Mouse (Mus musculus) midbrain, embryonic 15.5 days (tissue): ENCODE results near the gene Afmid. TPM values are rescaled to one million over a fixed set of nuclear protein-coding genes. Genes with fewer than 3 reads are reported as not detected.

Experiments used
- ATAC-seq: fragments of 200-750 bp; cut with Nextera tagmentation; replicated peaks from 2 replicates; pipeline ENCODE4 v1.8.0; 2017; ENCODE audit warnings: moderate TSS enrichment
- H3K27ac ChIP-seq: fragments of 300-500 bp; sonication (generic); 2 replicates; pipeline ENCODE4 v1.5.1; 2015; ENCODE audit warnings: mild to moderate bottlenecking, inconsistent platforms
- H3K27me3 ChIP-seq: fragments of 300-500 bp; sonication (generic); replicated peaks from 2 replicates; pipeline ENCODE4 v1.6.1; 2015; ENCODE audit warnings: inconsistent platforms
- H3K36me3 ChIP-seq: fragments of 300-500 bp; sonication (generic); replicated peaks from 2 replicates; pipeline ENCODE4 v1.6.1; 2015; ENCODE audit warnings: inconsistent platforms
- H3K4me1 ChIP-seq: fragments of 300-500 bp; sonication (generic); 2 replicates; pipeline ENCODE4 v1.6.1; 2015; ENCODE audit warnings: inconsistent platforms
- H3K4me2 ChIP-seq: fragments of 300-500 bp; sonication (generic); 2 replicates; pipeline ENCODE4 v1.6.1; 2015; ENCODE audit warnings: inconsistent platforms, mild to moderate bottlenecking, moderate library complexity
- H3K4me3 ChIP-seq: fragments of 300-500 bp; sonication (generic); 2 replicates; pipeline ENCODE4 v1.5.1; 2015; ENCODE audit warnings: mild to moderate bottlenecking, inconsistent platforms
- H3K9ac ChIP-seq: fragments of 300-500 bp; sonication (generic); 2 replicates; pipeline ENCODE4 v1.6.1; 2015; ENCODE audit warnings: mild to moderate bottlenecking, inconsistent platforms
- H3K9me3 ChIP-seq: fragments of 300-500 bp; sonication (generic); 2 replicates; pipeline ENCODE4 v1.6.1; 2016; ENCODE audit warnings: inconsistent platforms
- WGBS: fragments of 180-500 bp; shearing (Covaris S2); methylation state at CpG from one replicate; pipeline ENCODE4 v1.1.7; 2015; ENCODE audit warnings: mixed read lengths; 5-methylcytosine and 5-hydroxymethylcytosine counted together
- polyA plus RNA-seq: library from polyadenylated mRNA; unstranded; fragments of >200 nt; fragmentation: Nextera tagmentation; extraction: Ambion mirVana; gene quantifications from 2 replicates; pipeline ENCODE4 v1.2.1, GENCODE M21; 2015

Gene Afmid
- polyA plus RNA-seq, 1 experiment from 2014 or later = 4.9 TPM

DNA sequence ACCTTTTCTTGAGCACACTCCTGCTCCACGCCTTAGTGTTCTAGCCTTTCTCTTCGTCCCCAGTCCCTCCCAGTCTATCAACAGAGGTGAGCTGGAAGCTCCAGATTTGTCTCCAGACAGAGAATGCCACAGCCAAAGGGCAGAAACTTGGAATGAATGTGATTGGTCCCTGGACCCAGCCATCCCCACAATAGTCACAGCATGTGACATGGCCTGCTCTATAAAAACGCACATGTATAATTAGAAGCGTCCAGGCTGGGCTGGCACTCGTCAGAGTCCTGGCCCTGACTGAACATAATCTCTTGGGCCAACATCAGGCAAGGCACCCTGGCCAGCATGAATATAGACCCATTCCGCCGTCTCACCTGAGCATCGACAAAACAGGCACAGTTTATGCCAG, 6.6 kb upstream of the Afmid start:
- ATAC-seq = no peak
- Histone ChIP-seq H3K4me2 (no peak overlapping the region), H3K9me3 (no peaks in the 10 kb centered on the region), H3K9ac (peak overlapping the region; percentile 7; the same call in 1 of the 2 replicates), H3K4me1 (peaks cover 7% of the 10 kb centered on the region), H3K36me3 (no peaks in the 10 kb centered on the region), H3K27ac (no peak overlapping the region), H3K27me3 (no peaks in the 10 kb centered on the region), H3K4me3 (no peak overlapping the region)
- whole genome bisulfite sequencing = 54% methylated on average over 8 of the region's 8 CpGs

DNA sequence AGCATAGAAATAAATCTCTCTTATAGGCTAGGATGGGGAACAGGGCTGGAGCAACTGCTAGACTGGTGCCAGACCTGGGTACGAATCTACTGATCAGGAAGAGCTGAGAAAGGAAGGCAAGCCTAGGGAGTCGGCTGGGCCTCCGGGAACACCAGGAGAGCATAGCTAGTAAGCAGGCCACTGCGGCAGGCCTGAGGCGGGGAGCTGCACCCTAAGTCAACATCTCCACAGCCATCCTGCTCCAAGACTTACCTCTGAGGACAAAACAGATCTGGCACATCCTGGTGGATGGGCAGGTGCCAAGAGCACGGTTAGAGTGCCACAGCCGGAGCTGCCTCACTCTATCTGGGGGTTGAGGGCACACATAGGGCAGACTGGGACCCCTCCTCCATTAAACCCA, 5.6 kb upstream of the Afmid start:
- Histone ChIP-seq H3K4me2 (no peak overlapping the region), H3K4me1 (peaks cover 17% of the 10 kb centered on the region), H3K36me3 (no peaks in the 10 kb centered on the region), H3K9me3 (no peaks in the 10 kb centered on the region), H3K4me3 (no peak overlapping the region), H3K27me3 (no peaks in the 10 kb centered on the region), H3K27ac (no peak overlapping the region), H3K9ac (no peak overlapping the region)
- WGBS = 93% methylated on average over 7 of the region's 7 CpGs
- ATAC-seq = no peak

DNA sequence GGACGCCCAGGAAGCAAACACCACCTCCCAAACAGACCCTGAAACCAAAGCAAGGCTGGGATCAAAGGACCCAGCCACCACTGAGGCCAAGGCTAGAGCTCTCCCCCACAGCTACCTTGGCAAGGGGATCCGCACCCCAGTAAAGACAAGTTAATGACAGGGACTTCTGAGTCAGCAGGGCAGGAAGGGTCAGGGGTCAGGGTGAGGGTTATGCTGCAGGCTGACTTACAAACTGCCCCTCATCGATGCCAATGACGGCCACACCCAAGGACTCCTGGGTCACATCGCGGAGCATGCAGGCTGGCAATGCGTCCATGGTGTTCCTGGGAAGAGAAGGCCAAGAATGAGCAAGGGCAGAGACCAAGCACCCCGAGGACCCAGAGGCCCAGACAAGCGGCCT, 3.9 kb upstream of the Afmid start:
- Histone ChIP-seq H3K9me3 (no peaks in the 10 kb centered on the region), H3K4me3 (no peak overlapping the region), H3K9ac (no peak overlapping the region), H3K27me3 (no peaks in the 10 kb centered on the region), H3K36me3 (no peaks in the 10 kb centered on the region), H3K4me2 (no peak overlapping the region), H3K4me1 (peaks cover 32% of the 10 kb centered on the region), H3K27ac (no peak overlapping the region)
- no peak for ATAC-seq
- 95% methylated on average over 9 of the region's 9 CpGs for WGBS

GRCm38 (mm10) chr11:117822728-117823241, 2.9 kb upstream of the Afmid start:
- H3K9ac ChIP-seq = no peak overlapping the region

DNA sequence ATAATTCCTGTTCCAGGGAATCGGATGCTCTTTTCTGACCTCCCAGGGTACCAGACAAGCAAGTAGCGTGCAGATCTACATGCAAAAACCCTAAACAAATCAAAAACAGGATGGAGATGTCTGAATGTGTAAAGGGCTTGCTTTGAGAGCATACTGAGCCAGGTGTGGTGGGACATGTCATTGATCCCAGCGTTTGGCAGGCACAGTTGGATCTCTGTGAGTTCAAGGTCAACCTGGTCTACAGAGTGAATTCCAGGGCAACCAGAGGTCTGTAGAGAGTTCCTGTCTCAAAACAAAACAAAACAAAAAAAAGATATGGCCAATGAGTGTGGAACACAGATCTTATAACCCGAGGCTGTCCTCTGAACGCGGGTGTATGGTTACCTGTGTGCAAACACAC, 2.3 kb upstream of the Afmid start:
- Histone ChIP-seq H3K4me1 (peaks cover 37% of the 10 kb centered on the region), H3K9me3 (no peaks in the 10 kb centered on the region), H3K36me3 (no peaks in the 10 kb centered on the region), H3K9ac (no peak overlapping the region), H3K4me3 (no peak overlapping the region), H3K4me2 (no peak overlapping the region), H3K27me3 (no peaks in the 10 kb centered on the region), H3K27ac (no peak overlapping the region)
- ATAC-seq = no peak
- 91% methylated on average over 6 of the region's 6 CpGs for WGBS

More at GRCm38 (mm10) chr11:117822728-117823241, 2.9 kb upstream of the Afmid start:
- no peaks in the 10 kb centered on the region for H3K9me3 ChIP-seq
- no peak for ATAC-seq
- peaks cover 32% of the 10 kb centered on the region for H3K4me1 ChIP-seq
- no peaks in the 10 kb centered on the region for H3K27me3 ChIP-seq
- no peaks in the 10 kb centered on the region for H3K36me3 ChIP-seq
- 89% methylated on average over 7 of the region's 7 CpGs for WGBS
- no peak overlapping the region for H3K4me2 ChIP-seq
- H3K4me3 ChIP-seq = no peak overlapping the region
- no peak overlapping the region for H3K27ac ChIP-seq

DNA sequence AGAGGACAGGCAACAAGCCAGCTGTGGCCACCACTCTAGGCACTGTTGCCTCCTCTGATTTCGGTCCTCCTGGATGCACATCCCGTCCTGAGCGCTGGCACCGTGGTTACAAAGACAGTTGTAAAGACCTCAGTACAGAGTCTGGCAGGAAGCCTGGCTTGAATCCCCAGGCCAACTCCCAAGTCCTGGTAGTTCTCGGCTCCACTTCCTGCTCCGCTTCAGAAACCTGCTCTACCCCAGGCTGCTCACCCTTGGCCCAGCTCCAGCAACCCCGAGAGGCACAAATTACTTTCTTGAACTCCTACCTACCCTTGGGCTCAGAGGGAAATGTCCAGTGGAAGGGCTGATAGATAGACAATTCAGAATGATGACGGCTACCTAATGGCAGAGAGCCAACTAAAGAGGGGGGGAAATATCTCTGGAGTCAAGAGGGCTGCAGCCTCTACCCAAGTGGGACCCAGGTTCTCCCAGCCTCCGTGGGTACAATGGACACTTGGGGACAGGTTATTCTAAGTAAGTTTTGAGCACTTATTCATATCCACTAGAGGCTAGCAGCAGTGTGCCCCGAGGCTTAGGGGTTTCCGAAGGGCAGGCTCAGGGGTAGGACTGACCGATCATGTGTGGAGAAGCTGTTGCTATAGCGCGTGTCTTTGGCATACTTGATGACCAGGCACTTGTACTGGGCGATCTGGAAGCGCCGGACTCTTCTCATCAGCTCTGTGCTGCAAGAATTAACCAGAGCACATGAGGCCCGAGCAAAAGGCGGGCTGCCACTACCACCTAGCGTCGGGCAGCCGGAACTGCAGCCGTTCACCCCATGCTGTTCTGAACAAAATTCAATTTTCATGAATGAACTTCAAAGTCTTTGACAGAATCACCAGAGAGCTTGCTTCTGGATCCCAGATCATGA, 1.4 kb upstream of the Afmid start:
- Histone ChIP-seq H3K36me3 (no peaks in the 10 kb centered on the region), H3K27me3 (no peaks in the 10 kb centered on the region), H3K4me2 (peak overlapping the region; percentile 91), H3K4me3 (peak overlapping the region; percentile 36; the same call in 1 of the 2 replicates), H3K27ac (no peak overlapping the region), H3K9ac (no peak overlapping the region), H3K9me3 (no peaks in the 10 kb centered on the region), H3K4me1 (peaks cover 35% of the 10 kb centered on the region)
- whole genome bisulfite sequencing = 18% methylated on average over 23 of the region's 23 CpGs
- peak; percentile 84 for ATAC-seq

GRCm38 (mm10) chr11:117826164-117826563, 440 bp downstream of the Afmid start:
- H3K27ac ChIP-seq = peak overlapping the region; percentile 48
- peak overlapping the region; percentile 28; the same call in 1 of the 2 replicates for H3K9ac ChIP-seq
- H3K4me3 ChIP-seq = peak overlapping the region; percentile 36
- no peak for ATAC-seq
- no peaks in the 10 kb centered on the region for H3K9me3 ChIP-seq
- peak overlapping the region; percentile 91 for H3K4me2 ChIP-seq
- peaks cover 33% of the 10 kb centered on the region for H3K4me1 ChIP-seq
- 5% methylated on average over 5 of the region's 5 CpGs for WGBS
- H3K36me3 ChIP-seq = no peaks in the 10 kb centered on the region
- H3K27me3 ChIP-seq = no peaks in the 10 kb centered on the region

- H3K4me2 ChIP-seq = no peak overlapping the region
- H3K4me3 ChIP-seq = no peak overlapping the region
- peaks cover 33% of the 10 kb centered on the region for H3K4me1 ChIP-seq
- 70% methylated on average over 8 of the region's 8 CpGs for WGBS
- no peaks in the 10 kb centered on the region for H3K27me3 ChIP-seq
- H3K9me3 ChIP-seq = no peaks in the 10 kb centered on the region
- no peaks in the 10 kb centered on the region for H3K36me3 ChIP-seq
- ATAC-seq = no peak
- H3K9ac ChIP-seq = no peak overlapping the region
- no peak overlapping the region for H3K27ac ChIP-seq
Observed at GRCm38 (mm10) chr11:117826916-117827315, 1.2 kb downstream of the Afmid start.

- Histone ChIP-seq H3K36me3 (no peaks in the 10 kb centered on the region), H3K4me1 (peaks cover 38% of the 10 kb centered on the region), H3K4me3 (no peak overlapping the region), H3K4me2 (no peak overlapping the region), H3K27me3 (no peaks in the 10 kb centered on the region), H3K27ac (no peak overlapping the region), H3K9ac (no peak overlapping the region), H3K9me3 (no peaks in the 10 kb centered on the region)
- WGBS = 76% methylated on average over 3 of the region's 3 CpGs
- no peak for ATAC-seq
Observed at GRCm38 (mm10) chr11:117827386-117827785, 1.7 kb downstream of the Afmid start.

DNA sequence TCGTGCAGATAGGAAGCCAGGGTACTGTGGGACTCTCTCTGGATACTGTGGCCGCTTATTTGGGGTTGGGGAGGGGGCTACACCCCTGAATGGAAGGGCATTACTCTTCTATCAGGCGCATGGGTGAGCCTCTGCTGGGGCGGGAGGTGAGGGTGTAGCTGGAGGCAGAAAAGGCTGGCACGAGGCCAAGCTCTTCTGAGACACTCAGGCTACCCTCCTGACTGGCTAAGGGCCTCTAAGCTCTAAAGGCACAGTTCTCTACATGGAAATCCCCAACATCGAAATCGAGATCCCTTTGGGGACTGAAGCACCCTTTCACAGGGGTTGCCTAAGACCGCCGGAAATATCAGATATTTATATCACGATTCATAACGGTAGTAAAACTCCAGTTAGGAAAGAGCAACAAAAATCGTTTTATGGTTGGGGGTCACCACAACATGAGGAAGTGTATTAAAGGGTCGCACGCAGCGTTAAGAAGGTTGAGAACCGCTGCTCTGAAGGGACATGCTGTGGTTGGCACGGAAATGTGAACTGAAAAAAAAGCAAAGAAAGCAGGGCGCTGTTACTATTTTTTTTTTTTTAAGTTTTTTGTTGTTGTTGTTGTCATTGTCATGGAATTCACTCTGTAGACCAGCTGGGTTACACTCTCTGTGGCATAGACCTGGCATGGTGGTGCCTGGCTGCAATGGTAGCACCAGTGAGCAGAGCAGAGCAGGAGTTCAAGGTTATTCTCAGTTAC, 2.6 kb downstream of the Afmid start:
- H3K9ac ChIP-seq = no peak overlapping the region
- 80% methylated on average over 18 of the region's 18 CpGs for WGBS

DNA sequence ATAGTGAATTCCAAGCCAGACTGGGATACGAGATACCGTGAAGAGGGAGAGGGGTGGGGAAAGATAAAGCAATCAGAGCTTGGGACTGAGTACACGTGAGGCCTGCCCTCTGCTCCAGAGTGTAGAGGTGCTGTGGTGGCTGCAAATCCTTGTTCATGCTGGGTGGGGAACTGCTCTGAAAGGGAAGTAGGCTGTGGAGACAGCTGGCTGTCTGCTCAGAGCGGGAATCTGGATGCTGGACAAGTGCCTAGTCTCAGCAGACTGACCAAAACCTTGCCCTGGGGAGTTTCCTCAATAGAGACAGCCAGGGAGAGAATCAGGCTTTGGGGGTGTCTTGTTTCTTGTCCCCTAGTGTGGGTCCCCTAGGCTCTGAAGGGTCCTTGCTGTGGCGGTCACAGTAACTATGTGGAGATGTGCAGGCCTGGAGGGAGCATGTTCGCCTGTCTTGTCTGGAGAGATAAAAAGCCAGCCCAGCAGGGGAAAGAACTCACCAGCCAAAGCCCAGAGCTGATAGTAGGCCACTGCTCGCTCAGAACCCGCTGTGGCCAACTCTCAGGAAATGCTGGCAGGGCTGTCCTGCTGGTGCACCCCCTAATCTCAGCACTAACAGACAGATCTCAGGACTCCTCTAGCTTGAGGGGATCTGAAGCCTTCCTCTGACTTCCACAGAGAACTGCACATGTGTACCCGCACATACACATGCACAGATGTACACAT, 3.3 kb downstream of the Afmid start:
- Histone ChIP-seq H3K4me3 (no peak overlapping the region), H3K36me3 (no peaks in the 10 kb centered on the region), H3K27ac (no peak overlapping the region), H3K4me1 (peaks cover 36% of the 10 kb centered on the region), H3K9ac (no peak overlapping the region), H3K9me3 (no peaks in the 10 kb centered on the region), H3K27me3 (no peaks in the 10 kb centered on the region), H3K4me2 (no peak overlapping the region)
- 52% methylated on average over 9 of the region's 9 CpGs for WGBS
- ATAC-seq = no peak

More for the DNA sequence above, 2.6 kb downstream of the Afmid start:
- no peak for ATAC-seq
- Histone ChIP-seq H3K27me3 (no peaks in the 10 kb centered on the region), H3K9me3 (no peaks in the 10 kb centered on the region), H3K4me3 (no peak overlapping the region), H3K27ac (no peak overlapping the region), H3K4me1 (peaks cover 38% of the 10 kb centered on the region), H3K36me3 (no peaks in the 10 kb centered on the region), H3K4me2 (no peak overlapping the region)

DNA sequence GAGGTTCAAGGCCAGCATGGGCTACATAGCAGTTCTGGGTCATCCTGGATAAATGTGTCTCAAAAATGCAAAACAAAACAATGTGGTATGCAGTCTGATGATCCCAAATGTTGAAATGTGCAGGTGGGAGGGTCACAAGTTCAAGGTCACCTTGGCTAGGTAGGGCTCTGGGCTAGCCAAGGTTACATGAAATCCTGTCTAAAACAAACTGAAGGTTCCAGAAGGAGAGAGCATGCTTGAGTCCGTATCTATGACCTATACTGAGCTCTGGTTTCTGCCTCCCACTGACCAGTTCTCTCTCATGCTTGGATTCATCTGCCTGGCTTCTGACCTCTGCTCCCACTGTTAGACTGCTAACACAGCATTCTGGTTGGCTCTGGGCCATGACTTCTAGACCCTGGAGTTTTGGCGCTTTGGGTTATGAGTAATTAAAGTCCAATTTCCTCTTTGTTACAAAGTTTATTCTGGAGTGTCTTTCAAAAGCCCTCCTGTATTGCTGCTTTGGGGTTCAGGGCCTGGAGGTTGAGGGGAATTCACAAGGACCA, 4.0 kb downstream of the Afmid start:
- Histone ChIP-seq H3K27me3 (no peaks in the 10 kb centered on the region), H3K36me3 (no peaks in the 10 kb centered on the region), H3K4me1 (peaks cover 30% of the 10 kb centered on the region), H3K4me3 (no peak overlapping the region), H3K9ac (no peak overlapping the region), H3K9me3 (no peaks in the 10 kb centered on the region), H3K27ac (no peak overlapping the region), H3K4me2 (no peak overlapping the region)
- WGBS = 77% methylated on average over 2 of the region's 2 CpGs
- ATAC-seq = no peak
